Mouse (Mus musculus): ENCODE results near the gene Rdm1.
A peak's percentile ranks its signal among the peaks of the same experiment; 100 is the strongest.

DNA sequence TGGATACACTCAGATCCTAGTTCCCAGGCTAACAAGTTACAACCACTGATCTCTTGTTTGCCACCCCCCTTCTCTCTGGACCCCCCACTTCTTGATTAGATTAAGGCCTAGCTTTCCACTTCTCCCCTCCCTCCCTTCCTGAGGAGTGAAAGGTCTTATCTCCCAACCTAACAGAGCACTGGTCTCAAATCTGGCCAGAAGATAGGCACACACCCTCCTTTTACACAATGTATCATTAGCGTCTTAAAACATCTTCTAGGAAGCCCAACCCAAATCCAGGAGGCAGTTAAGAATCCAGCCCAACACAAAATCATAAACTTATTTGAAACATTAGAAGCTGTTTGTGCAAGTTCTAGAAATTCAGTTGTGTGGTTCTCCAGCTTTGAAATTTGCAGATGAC is 43.3 kb downstream of the Rdm1 start:
- TF ChIP-seq POLR2AphosphoS2 (IDR thresholded peaks at IDR 0.05; ENCODE audit: low read length) (no peak), GATA1 (IDR thresholded peaks at IDR 0.05; ENCODE audit: low read depth, low read length) (peak; percentile 42; the same call in 1 of the 2 replicates), CTCF (IDR thresholded peaks at IDR 0.05 in 2 of 3, conservative IDR thresholded peaks at IDR 0.05 in 1 of 3; ENCODE audit: control insufficient read depth in 1 of 3, insufficient read depth in 1 of 3, low read depth in 2 of 3, low read length in 3 of 3, poor library complexity in 1 of 3, severe bottlenecking in 1 of 3) (no peak), ZNF384 (IDR thresholded peaks at IDR 0.05; ENCODE audit: low read depth, low read length) (no peak), POLR2A (IDR thresholded peaks at IDR 0.05; ENCODE audit: control insufficient read depth in 1 of 2, insufficient read depth in 1 of 2, low read depth in 1 of 2, low read length in 2 of 2, poor library complexity in 1 of 2) (no peak), TAL1 (IDR thresholded peaks at IDR 0.05; ENCODE audit: low read length) (no peak), E2F4 (IDR thresholded peaks at IDR 0.05; ENCODE audit: borderline replicate concordance, low read depth, low read length) (no peak), ETS1 (IDR thresholded peaks at IDR 0.05; ENCODE audit: low read depth, low read length) (no peak), ELF1 (IDR thresholded peaks at IDR 0.05; ENCODE audit: low read depth, low read length) (no peak)
